Mouse (Mus musculus) small intestine, adult 2 months (tissue): ENCODE data around the gene Sigirr.

Experiments
- CTCF ChIP-seq: fragments of 200-500 bp; IDR thresholded peaks from 2 replicates; pipeline ENCODE4 v1.5.1; 2012; ENCODE audit warnings: low read depth, mild to moderate bottlenecking, control low read depth, inconsistent platforms, low read length, moderate library complexity, mixed read lengths; ENCODE audit not compliant: insufficient replicate concordance, insufficient read length; ENCODE audit errors: extremely low read depth
- POLR2A ChIP-seq: fragments of 200-500 bp; IDR thresholded peaks from 2 replicates; pipeline ENCODE4 v1.6.1; 2012; ENCODE audit warnings: low read depth, mild to moderate bottlenecking, control low read depth, inconsistent platforms, low read length, moderate library complexity

DNA sequence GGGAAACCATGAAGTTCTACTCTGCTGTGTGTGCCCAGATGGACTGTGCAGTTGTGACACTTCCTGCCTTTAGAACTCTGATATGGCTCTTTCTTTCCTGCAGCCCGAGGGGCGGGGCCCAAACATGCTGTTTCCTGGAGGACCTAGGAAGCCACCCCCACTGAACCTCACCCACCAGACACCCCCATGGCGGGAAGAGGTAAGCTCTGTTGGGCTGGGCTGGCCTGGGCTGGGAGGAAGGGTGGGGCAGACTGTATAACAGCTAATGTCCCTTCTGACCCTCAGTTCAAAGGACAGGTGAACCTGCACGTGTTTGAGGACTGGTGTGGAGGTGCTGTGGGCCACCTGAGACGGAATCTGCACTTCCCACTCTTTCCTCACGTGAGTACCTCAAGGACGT lies 36.2 kb downstream of the Sigirr start:
- TF ChIP-seq CTCF (no peak), POLR2A (no peak)
